Mouse (Mus musculus) neutrophil, adult 5-6 weeks (primary cell): Measurements from ENCODE around the gene Cux1. TPM values are rescaled to one million over a fixed set of nuclear protein-coding genes. Genes with fewer than 3 reads are reported as not detected.

Experiments used
- ATAC-seq: fragments of 151-379, 151-347 bp; 2 replicates; pipeline ENCODE4 v1.8.0; 2017; ENCODE audit warnings: mild to moderate bottlenecking, moderate TSS enrichment; ENCODE audit not compliant: insufficient number of reproducible peaks, poor library complexity, low FRiP score, severe bottlenecking; ENCODE audit errors: extremely low read depth
- total RNA-seq: library from RNA; stranded (forward); fragments of 200-1000 nt; gene quantifications from 2 replicates; pipeline ENCODE4 v1.2.3, GENCODE M21; 2017

Gene Cux1
- total RNA-seq, 1 experiment from 2014 or later: 126 TPM

DNA sequence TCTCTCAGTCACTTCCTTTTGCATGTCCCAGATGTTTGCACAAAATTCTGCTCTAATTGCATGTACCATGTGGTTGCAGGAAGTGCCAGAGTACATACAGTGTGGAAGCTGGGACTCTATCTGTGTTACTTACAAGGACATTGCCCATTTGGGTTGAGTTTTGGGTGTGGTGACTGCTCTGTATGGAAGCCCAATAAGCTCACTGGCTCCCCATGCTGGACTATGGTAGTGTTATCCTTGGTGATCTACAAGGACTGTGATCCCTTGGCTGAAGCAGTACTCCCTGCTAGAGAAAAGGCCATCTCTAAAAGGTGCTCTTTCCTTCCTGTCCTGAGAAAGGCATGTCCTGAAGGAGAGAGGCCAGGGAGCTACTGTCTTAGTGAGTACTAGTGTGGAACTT is 160.9 kb downstream of the Cux1 start:
- no peak for ATAC-seq

DNA sequence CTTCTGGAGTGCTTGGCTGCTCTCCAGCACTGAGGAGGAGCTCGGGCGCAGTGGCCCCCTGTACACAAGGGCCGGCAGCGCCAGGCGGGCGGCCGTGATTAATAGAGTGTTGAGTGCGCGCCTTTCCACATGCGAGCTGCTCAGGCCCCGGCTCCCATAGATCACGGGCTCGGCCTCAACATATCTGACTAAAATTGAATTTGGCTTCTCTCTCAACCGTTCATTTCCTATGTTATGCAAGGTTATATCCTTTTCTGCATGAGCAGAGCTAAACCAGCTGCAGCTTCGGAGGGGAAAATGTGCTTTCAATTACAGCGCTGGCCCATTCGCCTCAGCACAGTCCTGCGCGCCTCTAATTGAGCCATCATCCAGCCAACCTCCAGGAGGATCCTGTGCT is 163.7 kb downstream of the Cux1 start:
- peak; percentile 4; the same call in 1 of the 2 replicates for ATAC-seq

DNA sequence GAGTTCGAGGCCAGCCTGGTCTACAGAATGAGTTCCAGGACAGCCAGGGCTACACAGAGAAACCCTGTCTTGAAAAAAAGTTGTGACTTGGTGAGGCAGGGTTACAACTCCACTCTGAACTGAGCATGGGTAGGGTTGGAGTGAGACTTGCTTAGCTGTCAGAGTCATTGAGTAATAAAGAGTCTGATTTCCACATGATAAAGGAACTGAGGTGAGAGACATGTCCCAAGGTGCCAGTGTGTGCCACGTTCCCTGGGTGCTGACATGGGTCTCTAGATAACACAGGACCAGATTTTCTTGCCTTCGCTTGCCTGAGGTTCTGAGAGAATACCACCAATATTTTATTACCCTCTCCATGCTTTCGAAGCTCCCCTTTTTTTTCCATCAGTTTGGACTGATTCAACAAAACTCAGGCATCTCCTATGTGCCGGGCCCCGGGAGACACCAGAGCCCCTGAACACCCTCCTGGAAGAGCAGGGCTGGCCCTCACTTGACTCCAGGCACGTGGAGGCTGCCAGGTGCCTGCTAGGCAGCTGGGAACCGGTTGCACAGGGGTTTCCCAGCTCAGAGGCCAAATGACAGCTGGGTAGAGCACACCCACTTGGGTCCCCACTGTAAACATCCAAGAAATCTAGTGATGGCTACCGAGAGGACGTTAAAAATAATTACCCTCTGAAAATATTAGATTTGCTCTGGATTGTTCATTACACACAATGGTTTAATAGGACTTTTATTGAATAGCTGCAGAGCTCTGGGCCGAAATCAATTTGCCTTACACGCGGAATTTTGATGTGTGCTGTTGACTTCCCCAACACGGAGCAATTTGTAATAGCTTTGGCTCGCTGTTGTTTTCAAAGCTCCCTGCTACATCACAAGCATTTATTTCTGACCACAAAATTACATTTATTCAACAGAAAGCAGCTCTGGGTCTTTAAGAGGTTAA is 164.4 kb downstream of the Cux1 start:
- ATAC-seq: no peak

DNA sequence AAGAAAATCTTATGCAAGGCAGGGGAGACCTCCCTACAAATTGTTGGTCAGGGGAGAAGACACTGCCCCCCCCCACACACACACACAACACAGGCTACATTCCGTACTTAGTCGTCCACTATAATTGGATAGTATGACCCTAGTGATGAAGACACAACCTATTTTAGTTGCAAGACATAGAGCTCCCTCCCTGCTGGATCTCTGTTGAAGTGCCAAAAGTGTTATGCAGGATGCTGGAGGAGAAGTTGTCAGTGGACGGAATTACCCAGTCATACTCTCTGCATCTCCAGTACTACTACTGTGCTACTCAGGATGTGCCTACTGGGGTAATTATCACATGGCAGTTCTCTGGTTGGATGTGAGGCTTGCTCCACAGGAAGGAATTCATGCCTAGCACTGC is 168.6 kb downstream of the Cux1 start:
- ATAC-seq: no peak

DNA sequence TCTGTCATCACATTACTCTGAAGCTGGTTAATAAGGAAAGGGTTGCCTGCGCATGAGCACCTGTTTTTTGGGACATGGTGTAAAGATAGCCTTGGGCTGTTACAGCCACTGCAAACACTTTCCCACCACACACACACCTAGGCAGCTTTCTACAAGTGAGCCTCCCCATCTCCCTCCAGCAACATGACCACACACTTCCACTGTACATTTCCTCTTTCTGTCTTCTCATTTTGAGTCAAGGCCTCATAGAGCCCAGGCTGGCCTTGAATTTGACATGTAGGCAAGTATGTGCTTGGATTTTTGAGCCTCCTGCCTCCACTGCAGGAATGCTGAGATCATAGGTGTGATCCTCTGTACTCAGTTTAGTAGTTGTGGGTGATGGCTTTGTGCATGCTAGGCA is 170.6 kb downstream of the Cux1 start:
- ATAC-seq: peak; percentile 57; the same call in 1 of the 2 replicates

DNA sequence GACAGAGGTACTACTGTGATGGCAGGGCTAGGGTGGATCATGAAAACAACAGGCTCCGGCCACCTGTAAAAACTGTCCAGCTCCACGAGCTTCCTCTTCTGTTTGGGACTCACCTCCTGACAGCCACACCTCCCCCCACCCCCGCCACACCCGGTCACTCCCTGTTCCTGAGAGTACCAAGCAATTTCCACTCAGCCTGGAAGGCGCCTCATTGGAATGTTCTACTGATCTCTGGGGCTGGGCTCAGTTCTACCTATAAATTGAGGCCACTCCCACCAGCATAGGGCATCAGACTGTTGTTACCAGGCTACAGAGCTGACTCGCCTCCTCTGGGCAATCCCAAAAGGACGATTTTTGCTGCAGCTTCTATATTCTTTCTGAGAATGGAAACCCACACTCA is 171.0 kb downstream of the Cux1 start:
- no peak for ATAC-seq

DNA sequence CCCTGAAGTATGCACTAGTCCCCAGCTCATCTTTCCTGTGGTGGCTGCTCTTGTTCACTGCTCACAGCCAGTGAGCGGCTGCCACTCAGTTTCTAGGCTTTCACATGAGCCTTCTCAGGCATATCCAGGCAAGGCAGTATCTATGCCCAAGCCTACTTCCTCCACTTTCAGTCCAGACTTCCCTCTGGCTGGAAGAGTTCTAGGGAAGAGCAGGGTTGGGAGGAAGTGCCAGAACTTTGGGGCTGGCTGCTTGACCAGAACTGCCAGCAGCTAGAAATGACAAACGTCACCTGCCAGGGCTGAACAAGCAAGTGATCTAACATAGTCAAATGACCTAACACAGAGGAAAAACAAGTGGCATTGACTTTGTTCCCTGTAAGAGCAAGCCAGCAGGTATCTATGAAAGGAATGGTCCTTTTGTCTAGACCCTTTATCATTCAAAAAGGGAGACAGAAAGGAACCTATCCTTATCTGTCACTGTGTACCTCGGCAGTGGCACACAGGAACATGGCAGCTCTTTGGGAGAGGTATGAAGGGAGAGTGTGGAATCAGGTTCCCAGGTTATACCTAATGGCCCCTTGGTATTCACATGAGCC is 171.6 kb downstream of the Cux1 start:
- no peak for ATAC-seq

DNA sequence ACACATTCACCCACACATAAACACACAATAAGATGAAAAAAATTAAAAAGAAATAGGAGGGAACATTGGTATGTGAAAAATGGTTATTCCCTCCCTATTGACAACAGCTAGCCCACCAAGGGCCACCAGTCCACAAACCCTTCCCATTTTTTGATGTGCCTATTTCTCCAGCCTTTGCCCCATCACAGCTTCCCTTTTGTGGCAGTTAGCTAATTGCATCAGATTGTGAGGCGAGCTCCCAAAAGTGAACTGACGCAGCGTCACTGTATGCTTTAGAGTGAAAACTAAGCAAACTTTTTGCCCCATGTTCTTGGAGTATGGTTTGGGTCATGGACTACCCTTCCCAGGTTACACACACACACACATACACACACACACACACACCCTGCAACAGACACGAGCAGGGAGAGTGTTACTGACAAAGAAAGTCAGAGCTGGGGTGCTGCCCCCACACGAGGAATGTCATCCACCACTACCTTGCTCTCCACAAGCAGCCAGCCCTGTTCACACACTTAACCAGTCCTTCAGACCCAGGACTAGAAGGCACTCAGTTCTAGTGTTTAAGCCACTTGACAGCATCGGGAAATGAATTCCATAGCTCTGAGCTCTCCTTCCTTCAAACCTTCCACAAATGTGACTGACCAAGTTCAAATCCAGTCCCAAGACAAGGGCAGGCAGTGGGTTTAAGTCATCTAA is 172.6 kb downstream of the Cux1 start:
- ATAC-seq: no peak; the same call in 1 of the 2 replicates

DNA sequence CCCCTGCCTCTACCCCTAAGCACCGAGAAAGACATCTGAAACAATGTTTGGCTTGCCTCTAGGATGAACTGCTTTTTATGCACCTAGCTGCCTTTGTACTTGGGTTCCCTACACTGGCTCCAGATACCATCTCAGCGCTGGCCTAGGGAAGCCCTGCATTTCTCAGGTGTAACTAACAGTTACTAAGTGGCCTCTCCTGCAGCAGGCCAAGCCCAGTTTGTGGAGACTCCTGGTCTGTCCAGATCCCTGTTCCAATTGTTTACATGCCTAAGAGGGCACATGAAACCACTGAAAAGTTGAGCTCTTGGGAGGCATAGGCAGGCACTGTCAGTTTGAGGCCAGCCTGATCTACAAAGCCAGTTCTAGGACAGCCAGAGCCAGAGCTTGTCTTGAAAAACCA is 173.7 kb downstream of the Cux1 start:
- no peak for ATAC-seq

DNA sequence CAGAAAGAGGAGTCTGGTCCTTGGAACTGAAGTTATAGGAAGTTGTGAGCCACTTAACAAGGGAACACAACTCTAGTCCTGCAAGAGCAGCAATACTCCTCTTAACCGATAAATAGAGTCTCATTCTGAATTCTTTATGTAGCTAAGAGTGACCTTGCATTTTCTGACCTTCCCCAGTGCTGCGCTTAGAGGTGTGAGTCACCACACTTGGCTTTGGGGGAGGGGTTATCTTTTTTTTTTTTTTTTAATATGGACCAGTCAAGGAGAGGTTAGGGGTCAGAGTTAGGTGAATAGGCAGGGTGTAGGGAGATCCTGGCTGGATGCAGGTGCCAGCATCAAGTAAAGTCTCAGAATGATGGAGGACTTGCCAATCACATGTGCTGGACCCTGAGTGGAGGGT is 180.5 kb downstream of the Cux1 start:
- ATAC-seq: no peak

DNA sequence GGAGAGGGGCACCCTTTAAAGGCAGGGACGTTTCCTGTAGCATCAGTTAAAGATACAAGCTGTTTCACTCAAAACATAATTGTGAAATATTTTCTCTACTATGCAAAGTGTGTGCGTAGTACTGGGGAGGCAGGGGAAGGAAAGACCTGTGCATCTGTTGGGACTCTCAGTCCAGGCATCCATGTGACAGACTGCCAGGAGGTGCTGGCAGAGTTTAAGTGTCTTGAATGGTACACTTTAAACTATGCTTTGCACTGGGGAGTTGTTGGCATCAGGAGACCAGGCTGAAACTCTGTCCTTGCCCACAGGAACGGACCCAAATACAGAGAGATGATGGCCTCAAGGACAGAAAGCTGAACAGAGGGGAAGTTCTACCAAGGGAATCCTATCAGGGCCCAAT is 182.1 kb downstream of the Cux1 start:
- ATAC-seq: no peak

DNA sequence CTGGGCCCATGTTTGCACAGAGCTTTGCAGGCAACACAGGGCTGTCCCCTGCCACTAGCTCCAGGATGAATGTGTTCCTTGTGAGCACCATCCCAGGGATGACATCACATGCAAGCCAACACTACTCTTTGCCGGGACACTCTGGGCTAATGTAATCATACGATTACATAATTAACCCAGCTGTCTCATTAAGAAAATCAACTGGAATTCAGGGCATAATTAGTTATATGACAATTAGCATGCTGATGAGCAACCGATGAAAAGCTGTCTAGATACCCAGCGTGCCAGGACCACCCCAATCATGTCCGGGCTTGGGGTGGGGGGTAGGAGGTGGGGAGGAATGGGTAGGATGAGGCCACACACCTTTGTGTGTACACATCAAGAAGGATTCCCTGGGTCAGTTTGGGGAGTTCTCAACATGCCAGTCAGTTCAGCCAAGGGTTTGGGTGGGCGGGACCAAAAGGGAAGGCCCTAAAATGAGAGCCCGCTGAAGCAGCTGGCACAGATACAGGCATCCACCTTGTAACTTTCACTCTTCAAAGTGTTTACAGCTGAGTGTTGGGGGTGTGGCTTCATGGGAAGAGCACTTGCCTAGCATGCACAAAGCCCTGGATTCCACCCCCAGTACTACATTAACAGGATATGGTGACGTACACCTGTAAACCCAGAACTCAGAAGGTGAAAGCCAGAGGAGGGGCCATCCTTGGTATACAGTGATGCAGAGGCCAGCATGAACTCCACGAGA is 184.9 kb downstream of the Cux1 start:
- no peak for ATAC-seq

DNA sequence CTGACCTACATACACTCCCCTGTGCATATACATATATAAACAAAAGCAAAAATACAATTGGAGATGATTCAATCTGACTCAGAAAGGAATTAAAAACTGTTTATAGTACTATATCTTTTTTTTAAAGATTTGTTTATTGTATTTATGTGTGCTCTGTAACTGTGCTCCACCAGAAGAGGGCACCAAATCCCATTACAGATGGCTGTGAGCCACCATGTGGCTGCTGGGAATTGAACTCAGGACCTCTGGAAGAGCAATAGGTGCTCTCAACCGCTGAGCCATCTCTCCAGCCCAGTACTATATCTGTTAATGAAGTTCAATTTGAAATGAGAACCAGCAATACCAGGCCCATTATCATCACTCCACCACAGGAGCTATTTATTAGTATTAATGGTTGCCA is 187.9 kb downstream of the Cux1 start:
- ATAC-seq: no peak

DNA sequence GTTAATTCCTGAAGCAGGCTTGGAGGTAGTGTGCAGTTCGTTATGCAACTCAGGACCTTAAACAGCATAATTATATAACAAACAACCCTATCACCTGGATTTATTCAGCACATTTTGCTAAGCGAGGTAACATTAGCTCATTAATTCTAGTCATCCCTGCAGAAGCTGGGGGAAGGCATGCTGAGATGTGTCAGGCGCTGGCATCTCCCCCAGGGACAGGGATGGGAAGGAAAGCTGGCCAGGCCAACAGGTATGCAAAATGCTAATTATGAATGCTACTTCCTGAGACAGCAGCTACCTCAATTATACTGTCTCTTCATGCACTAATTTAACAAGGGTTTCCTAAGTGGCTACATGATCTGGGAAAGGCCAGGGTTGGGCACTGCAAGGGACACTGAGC is 190.2 kb downstream of the Cux1 start:
- ATAC-seq: no peak

DNA sequence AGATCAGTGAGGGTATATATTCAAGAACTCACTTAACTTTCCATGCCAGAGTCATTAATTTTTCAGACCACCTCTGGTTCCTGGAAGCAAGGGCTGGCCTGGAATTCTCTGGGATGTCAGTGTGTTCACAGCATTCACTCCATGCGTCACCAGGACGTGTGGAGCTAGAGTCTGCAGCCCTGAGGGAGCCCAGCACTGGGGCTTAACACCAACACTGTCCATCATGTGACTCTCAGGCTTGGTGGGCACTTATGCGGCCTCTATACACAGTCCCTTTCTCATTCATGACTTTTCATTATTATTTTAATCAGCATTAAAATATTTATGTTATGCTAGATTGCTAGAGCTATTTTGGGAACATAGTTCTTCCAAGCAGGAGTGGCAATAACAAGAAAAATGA is 191.9 kb downstream of the Cux1 start:
- ATAC-seq: no peak

DNA sequence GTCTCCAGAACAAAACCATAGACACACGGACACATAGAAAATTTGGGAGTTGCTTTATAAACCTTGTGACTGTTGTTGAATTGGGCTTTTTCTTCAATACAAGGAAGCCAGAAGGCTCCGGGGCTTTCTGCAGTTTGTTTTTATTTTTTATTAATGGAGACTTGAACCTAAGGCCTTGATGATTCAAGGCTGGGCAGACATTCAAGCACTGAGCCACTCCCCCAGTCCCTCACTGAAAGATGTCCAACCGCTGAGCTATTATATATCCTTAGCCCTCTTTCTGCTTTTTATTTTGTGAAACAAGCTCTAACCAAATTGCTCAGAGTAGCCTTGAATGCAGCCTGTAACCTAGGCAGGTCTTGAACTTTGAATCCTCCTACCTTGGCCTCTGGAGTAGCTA is 195.0 kb downstream of the Cux1 start:
- no peak for ATAC-seq

DNA sequence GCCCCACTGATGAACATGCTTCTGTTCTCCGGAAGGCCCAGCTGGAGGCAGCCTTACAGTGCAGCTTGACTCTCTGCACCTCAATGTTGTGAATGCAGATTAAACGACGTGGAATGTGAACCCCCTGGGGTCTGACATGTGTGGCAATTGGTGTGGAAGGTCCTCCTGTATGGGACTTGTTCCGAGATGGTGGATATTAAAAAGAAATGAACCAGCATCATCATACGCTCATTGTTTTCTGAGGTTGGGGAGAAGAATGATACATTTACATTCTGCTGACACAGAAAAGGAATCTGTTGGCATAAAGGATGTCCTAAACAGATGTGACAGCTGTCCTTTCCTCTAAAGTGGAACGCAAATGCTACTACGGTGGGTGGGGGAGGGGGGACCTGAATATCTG is 203.9 kb downstream of the Cux1 start:
- ATAC-seq: no peak

DNA sequence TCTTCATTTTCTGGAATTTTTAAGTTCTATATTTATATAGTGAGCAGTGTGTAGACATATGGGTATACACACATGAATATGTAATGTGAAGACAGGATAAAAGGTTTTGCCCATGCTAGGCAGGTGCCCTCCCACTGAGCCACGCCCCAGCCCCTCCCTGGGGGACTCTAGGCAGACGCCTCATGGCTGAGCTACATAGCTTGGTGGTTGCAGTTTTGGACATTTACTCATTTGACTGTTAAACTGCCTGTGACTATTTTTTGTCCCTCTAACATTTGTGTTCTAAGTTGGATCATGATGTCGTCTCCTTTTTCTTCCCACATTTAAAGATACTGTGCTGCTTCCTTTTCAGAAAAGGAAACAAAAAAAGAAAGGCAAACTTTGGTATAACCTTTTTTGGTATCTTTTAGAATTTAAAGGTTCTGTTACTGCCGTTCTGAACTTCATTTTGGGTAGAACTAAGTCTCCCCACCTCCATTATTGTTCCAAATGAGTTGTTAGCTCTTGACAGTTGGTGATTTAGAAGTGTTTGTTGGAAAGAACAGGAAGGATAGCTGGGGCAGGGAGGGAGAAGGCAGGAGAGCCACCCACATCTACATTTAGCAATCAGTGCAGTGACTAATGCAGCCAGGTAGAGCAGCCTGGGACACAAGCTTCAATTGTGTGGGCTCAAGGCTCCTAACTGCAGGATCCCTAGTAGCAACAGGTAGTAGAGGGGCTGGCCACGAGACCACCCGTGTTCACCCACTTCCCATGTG is 204.6 kb downstream of the Cux1 start:
- ATAC-seq: no peak

DNA sequence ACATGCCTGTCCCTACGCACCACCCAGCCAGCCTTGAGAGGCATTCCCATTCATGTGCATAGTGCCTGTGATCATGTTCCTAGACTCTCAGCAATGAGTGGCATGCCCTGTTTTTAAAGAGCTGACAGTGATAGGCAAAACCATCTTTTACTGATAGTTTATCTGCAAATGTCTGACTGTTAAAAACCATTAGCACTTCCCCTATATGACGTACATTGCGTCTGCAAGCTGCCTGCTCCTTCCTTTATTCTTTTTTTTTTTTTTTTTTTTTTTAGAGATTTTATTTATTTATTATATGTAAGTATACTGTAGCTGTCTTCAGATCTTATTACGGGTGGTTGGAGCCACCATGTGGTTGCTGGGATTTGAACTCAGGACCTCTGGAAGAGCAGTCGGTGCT is 205.3 kb downstream of the Cux1 start:
- ATAC-seq: no peak
